Mouse (Mus musculus) brown adipose tissue, adult 24 weeks (tissue): ENCODE measurements at regions not wholly inside any gene's neighbourhood (a gene's known extent, or its start where the extent isn't known, plus 50 kb on each side); places are given as distances from the start of the nearest gene placed in this dataset.

Experiments used
- H3K27ac ChIP-seq: fragments of 200-500 bp; replicated peaks from 2 replicates; pipeline ENCODE4 v1.5.1; 2012; ENCODE audit warnings: low read depth, mild to moderate bottlenecking, low read length
- H3K4me1 ChIP-seq: fragments of 200-500 bp; 2 replicates; pipeline ENCODE4 v1.6.1; 2012; ENCODE audit warnings: low read length, mixed read lengths; ENCODE audit not compliant: control insufficient read depth, insufficient read depth, insufficient read length
- H3K4me3 ChIP-seq: fragments of 200-500 bp; 2 replicates; pipeline ENCODE4 v1.5.1; 2012; ENCODE audit warnings: low read depth, mild to moderate bottlenecking, low read length, moderate library complexity; ENCODE audit not compliant: insufficient read depth

GRCm38 (mm10) chr3:61064720-61065119 lies 62.1 kb downstream of the P2ry1 start:
- Histone ChIP-seq H3K4me3 (no peak overlapping the region), H3K27ac (no peak overlapping the region), H3K4me1 (no peaks in the 10 kb centered on the region)

DNA sequence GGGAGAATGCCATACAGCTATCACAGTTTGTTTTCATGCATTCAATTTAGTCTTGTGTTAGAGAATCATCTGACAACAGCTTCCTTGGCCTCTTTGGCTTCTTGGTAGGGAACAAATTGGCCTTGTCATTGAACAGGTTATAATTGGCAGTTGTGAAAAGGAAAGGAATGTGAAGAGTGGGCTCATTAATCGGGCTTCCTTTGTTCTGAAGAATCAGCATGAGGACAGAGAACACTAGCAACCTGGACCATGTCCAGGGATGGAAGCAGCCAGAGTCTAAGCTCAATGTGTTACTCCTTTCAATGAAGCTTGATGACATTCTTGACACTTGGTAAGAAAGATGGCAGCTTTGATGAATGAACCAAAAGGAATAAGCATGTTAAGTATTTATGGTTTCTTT lies 64.5 kb downstream of the P2ry1 start:
- Histone ChIP-seq H3K4me1 (no peaks in the 10 kb centered on the region), H3K4me3 (no peak overlapping the region), H3K27ac (no peak overlapping the region)

GRCm38 (mm10) chr3:61068229-61068628 lies 65.6 kb downstream of the P2ry1 start:
- Histone ChIP-seq H3K27ac (no peak overlapping the region), H3K4me3 (no peak overlapping the region), H3K4me1 (peaks cover 2% of the 10 kb centered on the region; the same call in 1 of the 2 replicates)

DNA sequence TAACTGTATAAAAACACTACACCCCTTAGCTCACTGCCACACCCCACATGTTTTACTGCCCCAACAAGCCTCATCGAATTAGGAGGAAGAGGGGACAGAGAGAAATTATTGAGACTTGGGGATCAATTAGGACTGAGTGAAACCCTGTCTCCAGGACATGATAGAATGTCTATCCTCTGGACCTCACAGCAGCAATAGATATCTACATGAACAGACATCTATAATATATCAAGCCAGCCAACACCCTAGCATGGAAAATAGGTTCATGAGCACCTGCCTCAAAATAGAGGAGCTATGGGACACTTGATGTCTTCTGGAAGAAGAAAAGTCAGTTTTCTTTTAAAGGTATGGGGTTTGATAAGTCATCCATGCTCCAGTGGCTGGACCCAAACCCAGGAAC lies 68.4 kb downstream of the P2ry1 start:
- H3K4me1 ChIP-seq, result peaks cover 2% of the 10 kb centered on the region; the same call in 1 of the 2 replicates
- H3K4me3 ChIP-seq, result no peak overlapping the region
- H3K27ac ChIP-seq, result no peak overlapping the region

DNA sequence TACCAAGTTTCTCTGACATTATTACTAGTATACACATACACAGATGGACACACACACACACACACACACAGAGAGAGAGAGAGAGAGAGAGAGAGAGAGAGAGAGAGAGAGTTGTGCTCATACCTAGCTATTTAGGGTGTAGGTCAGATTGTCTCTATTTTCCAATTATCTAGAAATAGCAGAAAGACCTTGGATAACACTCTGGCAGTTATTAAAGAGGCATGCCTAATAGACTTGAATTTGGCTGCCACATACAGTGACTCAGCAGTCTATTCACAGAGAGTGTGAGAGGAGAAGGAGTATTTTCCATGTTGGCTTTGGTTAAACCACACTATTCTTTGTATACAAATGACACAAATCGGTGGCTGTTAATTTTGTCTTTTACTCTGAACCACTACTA lies 69.7 kb downstream of the P2ry1 start:
- H3K4me1 ChIP-seq, result peaks cover 2% of the 10 kb centered on the region; the same call in 1 of the 2 replicates
- no peak overlapping the region for H3K4me3 ChIP-seq
- H3K27ac ChIP-seq, result no peak overlapping the region

DNA sequence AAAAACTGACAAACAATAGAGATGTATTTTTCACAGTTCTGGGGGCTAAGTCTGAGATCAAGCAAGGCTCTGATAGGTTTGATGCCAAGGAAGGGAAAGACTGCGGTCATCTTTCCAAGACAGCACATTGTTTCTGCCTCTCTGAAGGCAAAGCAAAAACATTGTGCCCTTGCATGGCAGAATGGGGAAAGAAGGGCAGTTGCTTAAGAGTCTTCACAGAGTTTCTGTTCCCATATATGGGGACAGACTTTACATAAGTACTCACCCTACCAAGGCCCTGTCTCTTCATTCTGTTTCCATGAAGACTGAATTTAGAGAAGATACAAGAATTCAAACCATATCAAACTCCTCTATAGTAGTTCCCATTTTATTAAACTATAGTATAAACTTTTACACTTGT lies 70.5 kb downstream of the P2ry1 start:
- no peak overlapping the region for H3K4me3 ChIP-seq
- H3K27ac ChIP-seq, result peak overlapping the region; percentile 34
- H3K4me1 ChIP-seq, result peaks cover 2% of the 10 kb centered on the region; the same call in 1 of the 2 replicates

DNA sequence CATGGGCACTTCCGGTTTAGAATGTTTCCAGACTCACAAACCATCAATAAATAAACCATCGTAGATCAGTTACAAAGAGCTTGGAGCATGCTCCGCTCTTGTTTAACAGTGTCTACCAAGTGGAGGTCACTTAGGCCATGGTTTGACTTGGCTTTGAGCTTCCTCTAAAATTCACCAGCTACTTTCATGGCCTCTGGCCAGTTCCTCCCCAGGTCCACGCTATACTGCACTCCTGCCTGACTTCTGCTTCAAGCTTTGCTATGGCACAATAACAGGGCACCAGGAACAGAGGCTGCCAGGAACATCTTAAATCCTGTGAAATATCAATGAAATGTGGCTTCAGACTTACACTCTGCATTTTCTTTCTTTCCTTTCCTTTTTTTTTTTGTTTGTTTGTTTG lies 71.2 kb downstream of the P2ry1 start:
- Histone ChIP-seq H3K4me1 (peaks cover 2% of the 10 kb centered on the region; the same call in 1 of the 2 replicates), H3K4me3 (no peak overlapping the region), H3K27ac (0 out of 2 replicates have a peak overlapping the region, but pooled peaks have one; percentile 29)

DNA sequence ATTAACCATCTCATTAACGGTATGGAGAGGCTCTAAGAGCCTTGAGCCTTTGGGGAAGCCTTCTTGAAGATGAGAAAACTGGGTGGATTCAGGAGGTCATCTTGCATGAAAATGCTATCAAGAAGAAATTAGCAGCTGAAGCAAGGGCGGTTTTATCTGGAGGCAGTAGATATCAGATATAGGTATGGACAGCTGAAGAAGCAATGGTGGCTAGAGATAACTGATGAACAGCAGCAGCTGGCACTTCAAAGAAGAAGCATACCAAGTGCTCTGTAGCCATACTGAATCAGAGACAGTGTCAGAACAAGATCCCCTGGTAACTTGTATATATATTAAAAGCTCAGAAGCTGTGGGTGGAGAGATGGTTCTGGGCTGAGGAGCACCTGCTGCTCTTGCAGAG lies 73.2 kb downstream of the P2ry1 start:
- Histone ChIP-seq H3K4me3 (no peak overlapping the region), H3K4me1 (peaks cover 2% of the 10 kb centered on the region; the same call in 1 of the 2 replicates), H3K27ac (no peak overlapping the region)

DNA sequence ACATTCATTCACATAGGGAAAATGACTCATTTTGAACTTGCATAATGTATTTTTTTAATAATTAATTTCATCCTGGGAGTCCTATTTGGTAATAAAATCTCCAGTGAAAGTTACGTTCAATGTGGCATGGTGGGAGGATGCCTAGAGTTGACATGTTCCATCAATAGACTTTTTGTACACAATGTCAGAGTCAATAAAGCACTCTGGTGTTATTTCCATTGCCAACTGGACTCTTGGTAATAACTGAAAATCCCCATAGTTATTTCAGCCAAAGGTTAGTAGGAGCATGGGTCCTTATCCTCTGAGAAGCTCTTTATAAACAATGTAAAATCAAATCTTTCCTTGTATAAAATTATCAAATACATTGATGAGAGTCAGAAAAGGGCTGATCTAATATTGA lies 87.3 kb downstream of the P2ry1 start:
- H3K4me1 ChIP-seq, result no peaks in the 10 kb centered on the region
- H3K27ac ChIP-seq, result no peak overlapping the region; the same call in 1 of the 2 replicates
- no peak overlapping the region for H3K4me3 ChIP-seq

DNA sequence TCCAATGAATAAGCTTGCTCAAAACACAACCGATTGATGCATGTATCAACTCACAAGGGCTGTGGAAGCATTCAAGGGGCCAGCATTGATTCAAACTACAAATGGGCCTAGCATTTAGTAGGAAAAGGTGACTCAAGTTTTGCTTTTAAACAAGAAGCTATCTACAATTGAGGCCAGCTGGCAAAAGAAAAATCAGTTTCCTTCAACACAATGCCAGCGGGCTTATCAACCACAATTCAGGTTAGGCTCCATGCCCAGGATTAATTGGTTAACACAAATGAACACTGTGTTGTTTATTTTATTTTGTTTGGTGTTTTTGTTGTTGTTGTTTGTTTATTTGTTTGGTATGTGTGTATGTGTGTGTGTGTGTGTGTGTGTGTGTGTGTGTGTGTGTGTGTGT lies 89.4 kb downstream of the P2ry1 start:
- Histone ChIP-seq H3K4me3 (no peak overlapping the region), H3K27ac (no peak overlapping the region), H3K4me1 (no peaks in the 10 kb centered on the region)

- Histone ChIP-seq H3K4me1 (no peaks in the 10 kb centered on the region), H3K4me3 (no peak overlapping the region), H3K27ac (no peak overlapping the region)
Observed at GRCm38 (mm10) chr3:61116364-61116763, 113.8 kb downstream of the P2ry1 start.

DNA sequence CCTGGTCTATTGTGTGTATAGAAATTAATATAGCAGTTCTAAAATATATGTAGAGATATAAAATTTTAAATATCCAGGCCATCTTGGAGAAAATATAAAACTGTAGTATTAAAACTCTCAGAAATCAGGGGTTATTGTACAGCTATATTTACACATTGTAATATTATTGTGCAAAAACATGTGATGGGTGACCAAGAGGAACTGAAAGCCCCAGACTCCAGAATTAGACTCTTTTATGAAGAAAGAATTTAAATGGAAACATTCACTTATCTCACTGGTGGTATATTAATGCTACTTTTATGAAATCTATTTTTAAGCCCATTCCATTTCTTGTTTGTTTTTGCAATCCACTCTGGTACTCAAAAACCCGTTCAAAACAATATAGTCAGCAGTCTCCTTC lies 130.5 kb downstream of the P2ry1 start:
- H3K4me3 ChIP-seq, result no peak overlapping the region
- no peak overlapping the region for H3K27ac ChIP-seq
- no peaks in the 10 kb centered on the region for H3K4me1 ChIP-seq

- Histone ChIP-seq H3K4me1 (no peaks in the 10 kb centered on the region), H3K27ac (no peak overlapping the region), H3K4me3 (no peak overlapping the region)
Observed at GRCm38 (mm10) chr3:61154087-61154486, 151.5 kb downstream of the P2ry1 start.

DNA sequence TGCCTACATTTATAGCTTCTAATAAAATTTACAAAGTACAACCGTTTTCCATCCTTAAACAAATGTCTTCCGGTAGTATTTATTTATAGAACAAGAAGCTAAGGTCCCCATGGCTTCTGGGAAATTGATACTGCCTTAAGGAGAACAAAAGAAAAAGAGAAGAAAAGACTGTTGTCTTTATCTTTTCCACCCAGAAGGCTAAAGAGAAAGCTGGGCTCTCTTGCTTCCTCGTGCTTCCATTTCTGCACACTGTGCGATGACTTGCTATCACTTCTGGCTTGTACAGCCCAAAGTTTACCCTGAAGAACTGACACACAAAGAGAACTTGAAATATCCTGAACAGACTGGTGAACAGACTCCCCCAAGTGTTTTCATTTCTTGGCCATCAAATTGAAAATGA lies 157.2 kb downstream of the P2ry1 start:
- Histone ChIP-seq H3K27ac (no peak overlapping the region), H3K4me1 (no peaks in the 10 kb centered on the region), H3K4me3 (no peak overlapping the region)

DNA sequence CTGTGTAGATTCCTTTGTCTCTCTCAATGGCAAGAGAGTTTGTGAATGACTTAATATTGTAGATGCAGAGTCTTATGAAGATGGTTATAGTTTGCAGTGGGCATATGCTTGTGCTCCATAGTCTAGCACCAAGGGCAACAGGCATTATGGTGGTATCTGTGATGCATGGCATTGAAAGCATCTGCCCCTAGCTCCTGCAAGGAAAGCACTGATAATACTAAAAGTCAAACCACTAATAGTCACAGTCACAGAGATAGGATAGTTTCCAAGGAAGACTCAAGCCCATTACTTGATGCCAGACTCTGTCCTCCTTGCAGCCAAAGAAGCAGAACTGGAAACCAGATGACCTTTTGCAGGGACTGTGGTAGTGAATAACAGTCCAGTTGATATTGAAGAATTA lies 158.8 kb downstream of the P2ry1 start:
- no peaks in the 10 kb centered on the region for H3K4me1 ChIP-seq
- no peak overlapping the region for H3K27ac ChIP-seq
- H3K4me3 ChIP-seq, result no peak overlapping the region

DNA sequence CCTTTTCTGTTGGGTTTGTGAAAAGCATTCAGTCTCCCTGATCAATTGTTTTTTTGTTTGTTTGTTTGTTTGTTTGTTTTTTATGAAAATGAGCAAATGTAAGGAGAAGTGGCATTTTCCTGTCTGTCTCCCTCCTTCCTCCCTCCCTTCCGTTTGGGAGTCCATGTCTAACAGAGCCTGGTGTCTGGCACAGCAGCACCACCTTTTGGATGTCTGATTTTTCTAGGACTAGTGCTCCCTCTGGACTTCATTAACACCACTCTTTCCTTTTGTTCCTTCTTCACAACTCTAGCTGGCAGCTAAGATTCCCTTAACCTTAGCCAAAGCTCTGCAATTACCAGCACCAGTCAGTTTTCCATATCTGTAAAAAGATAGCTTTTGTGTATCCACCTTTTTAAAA lies 175.6 kb upstream of the Rap2b start:
- no peak overlapping the region for H3K27ac ChIP-seq
- H3K4me3 ChIP-seq, result no peak overlapping the region
- H3K4me1 ChIP-seq, result no peaks in the 10 kb centered on the region

GRCm38 (mm10) chr3:61188662-61189061 lies 172.8 kb upstream of the Rap2b start:
- Histone ChIP-seq H3K4me1 (no peaks in the 10 kb centered on the region), H3K27ac (no peak overlapping the region), H3K4me3 (no peak overlapping the region)
